Mouse (Mus musculus): ENCODE results near the gene Clasrp. TPM values are rescaled to one million over a fixed set of nuclear protein-coding genes. Genes with fewer than 3 reads are reported as not detected.
A peak's percentile ranks its signal among the peaks of the same experiment; 100 is the strongest.

Clasrp gene
- total RNA-seq, 2 experiments from 2014 or later, result 15.2 to 23.2 TPM

GRCm38 (mm10) chr7:19562643-19563410 is 41.5 kb downstream of the Clasrp start, which contains the start of gene Ppp1r37:
Gene Ppp1r37 (minus strand): TSS chr7:19563076.
- DNase-seq, result peak; percentile 21

GRCm38 (mm10) chr7:19561765-19562642 is 42.3 kb downstream of the Clasrp start:
- peak; percentile 96 for DNase-seq

- DNase-seq, result no peak
Measured at GRCm38 (mm10) chr7:19561431-19561764, 42.9 kb downstream of the Clasrp start.

- DNase-seq, result no peak
Measured at GRCm38 (mm10) chr7:19560491-19561260, 43.6 kb downstream of the Clasrp start.

- no peak for DNase-seq
Measured at GRCm38 (mm10) chr7:19558965-19559364, 45.3 kb downstream of the Clasrp start.

- no peak for DNase-seq
Measured at GRCm38 (mm10) chr7:19557982-19558900, 46.0 kb downstream of the Clasrp start.

- DNase-seq, result no peak
Measured at GRCm38 (mm10) chr7:19557086-19557485, 47.2 kb downstream of the Clasrp start.

GRCm38 (mm10) chr7:19554168-19554567 is 50.1 kb downstream of the Clasrp start:
- DNase-seq, result no peak

- no peak for DNase-seq
Measured at GRCm38 (mm10) chr7:19552443-19552842, 51.8 kb downstream of the Clasrp start.

- DNase-seq, result no peak
Measured at GRCm38 (mm10) chr7:19551634-19552033, 52.7 kb downstream of the Clasrp start.

GRCm38 (mm10) chr7:19549394-19549793 is 54.9 kb downstream of the Clasrp start:
- no peak for DNase-seq

GRCm38 (mm10) chr7:19547344-19547969 is 56.8 kb downstream of the Clasrp start:
- DNase-seq, result no peak

- DNase-seq, result no peak
Measured at GRCm38 (mm10) chr7:19546007-19546406, 58.3 kb downstream of the Clasrp start.

GRCm38 (mm10) chr7:19543584-19543983 is 60.7 kb downstream of the Clasrp start:
- DNase-seq, result no peak

GRCm38 (mm10) chr7:19542155-19542691 is 62.1 kb downstream of the Clasrp start:
- no peak for DNase-seq

GRCm38 (mm10) chr7:19541681-19542154 is 62.6 kb downstream of the Clasrp start:
- DNase-seq, result no peak

- DNase-seq, result no peak
Measured at GRCm38 (mm10) chr7:19540771-19541566, 63.3 kb downstream of the Clasrp start.

GRCm38 (mm10) chr7:19534676-19535075 is 69.6 kb downstream of the Clasrp start:
- no peak for DNase-seq

- no peak for DNase-seq
Measured at GRCm38 (mm10) chr7:19532240-19532639, 72.0 kb downstream of the Clasrp start.

- DNase-seq, result no peak
Measured at GRCm38 (mm10) chr7:19531077-19531476, 73.2 kb downstream of the Clasrp start.
